Mouse (Mus musculus) urinary bladder, adult 2 months (tissue): Measurements from ENCODE around the gene Numb. TPM values are rescaled to one million over a fixed set of nuclear protein-coding genes. Genes with fewer than 3 reads are reported as not detected.

Experiments used
- polyA plus RNA-seq: library from polyadenylated mRNA; depleted of rRNA; stranded (reverse); fragments of >200 nt; gene quantifications from 2 replicates; pipeline ENCODE4 v1.2.3, GENCODE M21; 2012; rRNA removed

The Numb gene
- polyA plus RNA-seq, 1 experiment = 59.7 TPM

Other genes starting within 250 kb of the Numb start
- 27.8 and 40.8 TPM in 2 replicates for gene Psen1, start 233.8 kb downstream of the Numb start, polyA plus RNA-seq
- gene Papln, start 158.3 kb downstream of the Numb start, polyA plus RNA-seq = 2.1 TPM in 2 replicates
- 8.6 and 9.2 TPM in 2 replicates for gene Riox1, start 28.7 kb upstream of the Numb start, polyA plus RNA-seq
- not detected in 2 replicates for gene Heatr4, start 62.9 kb upstream of the Numb start, polyA plus RNA-seq
- gene Acot2, start 65.9 kb upstream of the Numb start, polyA plus RNA-seq = 13.2 and 13.8 TPM in 2 replicates
- gene Acot1, start 87.6 kb upstream of the Numb start, polyA plus RNA-seq = 32.9 and 36.7 TPM in 2 replicates
- 0.72 and 0.74 TPM in 2 replicates for gene Acot4, start 116.4 kb upstream of the Numb start, polyA plus RNA-seq
- not detected in 2 replicates for gene Gm49366, start 117.0 kb upstream of the Numb start, polyA plus RNA-seq
- gene Acot3, start 130.2 kb upstream of the Numb start, polyA plus RNA-seq = not detected in 2 replicates
- gene Acot5, start 147.4 kb upstream of the Numb start, polyA plus RNA-seq = 0.06 and 0.15 TPM in 2 replicates
- 5.2 and 5.6 TPM in 2 replicates for gene Acot6, start 178.7 kb upstream of the Numb start, polyA plus RNA-seq
- gene Dnal1, start 192.4 kb upstream of the Numb start, polyA plus RNA-seq = 7.7 and 10.0 TPM in 2 replicates
- gene Pnma1, start 226.6 kb upstream of the Numb start, polyA plus RNA-seq = 0.19 and 0.34 TPM in 2 replicates